Mouse (Mus musculus) cerebellum, postnatal 4 days (tissue): ENCODE measurements around the gene Agmat.
"Not testable (repeated sequence)": the region's sequence is repeated elsewhere in the genome, so short reads cannot be mapped to it uniquely, and the experiment has no call there.

Experiments
- DNase-seq, 2 experiments: peaks; one replicate each; pipeline ENCODE4 v3.0.0; 2022; ENCODE audit warnings: low spot score in 2 of 2, mixed read lengths in 1 of 2

Agmat gene

DNA sequence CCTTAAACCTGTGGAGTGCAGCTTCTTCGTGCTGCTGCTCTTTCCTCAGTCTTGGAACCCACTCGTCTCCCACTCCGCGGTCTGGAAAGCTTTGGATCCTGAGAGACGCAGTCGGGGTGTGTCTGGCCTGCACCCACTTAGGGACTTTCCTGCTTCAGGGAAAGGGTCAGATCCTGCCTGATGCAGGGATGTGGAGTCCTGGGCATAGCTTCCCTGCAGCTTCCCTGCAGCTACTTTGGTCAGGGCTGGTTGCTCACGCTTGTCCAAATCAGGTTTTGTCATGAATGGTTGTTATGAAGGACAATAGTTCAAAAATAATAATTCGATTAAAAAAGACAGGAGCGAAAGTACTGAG, 11.3 kb upstream of the Agmat start:
- DNase-seq = no peak

- no peak for DNase-seq
These were observed 9.6 kb upstream of the Agmat start for GRCm38 (mm10) chr4:141736856-141737255.

GRCm38 (mm10) chr4:141738015-141738414, 8.5 kb upstream of the Agmat start:
- DNase-seq = no peak

DNA sequence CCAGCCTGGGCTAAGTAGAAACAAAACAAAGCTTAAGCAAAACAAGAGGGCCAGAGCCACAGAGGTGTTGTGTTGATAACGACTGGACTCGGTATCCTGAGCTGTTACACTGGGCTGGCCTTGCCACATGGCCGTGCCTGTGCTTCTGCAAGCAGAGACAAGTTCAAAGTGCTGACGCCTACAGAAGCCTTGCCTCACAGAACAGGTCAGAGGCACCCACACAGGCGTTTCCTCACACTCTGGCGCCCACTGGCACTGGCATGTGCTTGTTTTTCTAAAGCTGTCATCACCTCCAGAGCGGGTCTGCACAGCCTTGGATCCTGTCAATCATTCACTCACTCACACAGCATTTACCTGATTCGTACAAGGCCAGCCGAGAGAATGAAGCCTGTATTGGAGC, 4.6 kb upstream of the Agmat start:
- no peak for DNase-seq

- DNase-seq = no peak
These were observed 4.1 kb upstream of the Agmat start for GRCm38 (mm10) chr4:141742381-141742780.

- DNase-seq = no peak
These were observed 3.1 kb downstream of the Agmat start for GRCm38 (mm10) chr4:141749557-141749956.

DNA sequence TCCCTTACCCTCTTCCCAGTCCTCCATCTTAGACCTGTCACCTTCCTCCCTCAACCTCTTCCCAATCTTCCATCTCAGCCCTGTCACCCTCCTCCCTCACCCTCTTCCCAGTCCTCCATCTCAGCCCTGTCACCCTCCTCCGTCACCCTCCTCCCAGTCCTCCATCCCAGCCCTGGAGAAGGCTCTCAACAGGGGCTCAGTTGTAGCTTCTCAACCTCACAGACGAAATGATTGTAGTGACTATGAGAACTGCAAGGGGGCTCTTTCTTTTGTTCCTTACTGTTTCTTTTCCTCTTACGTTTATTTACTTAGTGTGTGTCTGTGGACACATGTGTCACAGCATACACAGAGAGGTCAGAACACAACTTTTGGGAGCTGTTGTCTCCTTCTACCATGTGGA, 4.4 kb downstream of the Agmat start:
- DNase-seq = no peak

DNA sequence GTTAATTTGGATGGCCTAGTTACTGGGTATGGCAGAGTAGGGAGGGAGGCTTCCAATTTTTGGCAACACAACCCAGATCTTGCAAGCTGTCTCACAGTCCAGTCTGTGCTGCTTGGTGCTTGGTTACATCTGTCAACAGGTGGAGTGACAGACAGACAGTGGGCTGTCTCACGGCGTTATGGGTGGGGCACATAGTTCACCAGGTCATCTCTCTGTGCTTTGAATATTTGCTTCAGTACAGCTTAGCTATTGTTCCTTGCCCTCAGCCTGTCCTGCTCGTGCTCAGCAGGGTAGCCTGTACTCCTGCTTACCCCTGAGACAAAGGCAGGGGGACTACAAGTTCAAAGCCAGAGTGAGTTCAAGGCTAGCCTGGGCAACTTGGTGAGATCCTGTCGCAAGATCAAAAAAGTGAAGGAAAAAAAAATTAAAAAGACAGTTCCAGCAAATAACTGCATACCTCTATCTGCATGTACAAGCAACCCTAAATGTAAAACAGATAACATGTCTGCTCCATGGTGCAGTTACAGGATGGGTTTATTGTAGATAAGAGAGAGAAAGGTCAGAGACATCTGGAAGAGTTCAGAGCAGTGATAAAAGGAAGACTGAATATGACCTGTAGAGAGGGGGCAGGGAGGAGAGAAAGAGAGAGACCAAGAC, 5.1 kb downstream of the Agmat start:
- DNase-seq = no peak

- DNase-seq = no peak
These were observed 5.6 kb downstream of the Agmat start for GRCm38 (mm10) chr4:141752076-141752421.

- no peak for DNase-seq
These were observed 9.0 kb downstream of the Agmat start for GRCm38 (mm10) chr4:141755375-141755930.

DNA sequence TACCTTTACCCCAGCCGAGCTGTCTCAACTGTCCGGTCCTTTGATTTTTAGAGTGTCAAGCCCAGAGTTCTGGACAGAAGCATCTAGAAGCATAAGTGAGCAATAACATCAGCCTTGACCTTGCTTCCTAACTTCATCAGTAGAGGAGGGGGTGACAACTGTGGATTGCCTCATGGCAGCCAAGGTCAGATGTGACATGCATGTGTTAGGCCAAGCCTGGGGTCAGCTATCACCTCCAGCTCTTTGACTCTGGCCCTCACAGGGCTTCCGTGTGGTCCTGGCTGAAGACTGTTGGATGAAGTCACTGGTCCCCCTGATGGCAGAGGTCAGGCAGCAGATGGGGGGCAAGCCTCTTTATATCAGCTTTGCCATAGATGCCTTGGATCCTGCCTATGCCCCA, 10.7 kb downstream of the Agmat start:
- DNase-seq = no peak

- DNase-seq = no peak
These were observed 12.5 kb downstream of the Agmat start for GRCm38 (mm10) chr4:141758874-141759542.

GRCm38 (mm10) chr4:141760942-141761341, 14.5 kb downstream of the Agmat start:
- DNase-seq = no peak

- no peak for DNase-seq
These were observed 15.7 kb downstream of the Agmat start for GRCm38 (mm10) chr4:141762102-141762598.

DNA sequence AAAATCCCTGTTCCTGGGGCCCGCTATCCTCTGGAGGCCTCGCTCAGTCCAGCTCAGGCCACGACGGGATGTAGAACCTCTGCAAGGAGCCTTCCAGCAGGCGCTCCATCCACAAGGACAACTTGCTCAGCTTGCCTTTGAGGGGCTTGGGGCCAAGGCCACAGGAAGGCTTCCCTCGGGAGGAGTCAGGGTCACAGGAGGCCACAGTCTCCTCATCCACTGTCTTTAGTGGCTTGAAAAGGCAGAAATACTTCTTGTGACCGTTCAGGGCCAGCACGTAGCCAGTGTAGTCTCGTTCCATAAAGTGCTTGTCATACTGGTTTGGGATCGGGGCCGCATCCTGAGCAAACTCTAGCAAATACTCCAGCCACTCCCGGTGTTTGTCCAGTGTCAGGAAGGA, 17.0 kb downstream of the Agmat start:
- DNase-seq = no peak

GRCm38 (mm10) chr4:141765008-141765407, 18.5 kb downstream of the Agmat start:
- DNase-seq = no peak

GRCm38 (mm10) chr4:141766316-141766667, 19.8 kb downstream of the Agmat start:
- DNase-seq = no peak

DNA sequence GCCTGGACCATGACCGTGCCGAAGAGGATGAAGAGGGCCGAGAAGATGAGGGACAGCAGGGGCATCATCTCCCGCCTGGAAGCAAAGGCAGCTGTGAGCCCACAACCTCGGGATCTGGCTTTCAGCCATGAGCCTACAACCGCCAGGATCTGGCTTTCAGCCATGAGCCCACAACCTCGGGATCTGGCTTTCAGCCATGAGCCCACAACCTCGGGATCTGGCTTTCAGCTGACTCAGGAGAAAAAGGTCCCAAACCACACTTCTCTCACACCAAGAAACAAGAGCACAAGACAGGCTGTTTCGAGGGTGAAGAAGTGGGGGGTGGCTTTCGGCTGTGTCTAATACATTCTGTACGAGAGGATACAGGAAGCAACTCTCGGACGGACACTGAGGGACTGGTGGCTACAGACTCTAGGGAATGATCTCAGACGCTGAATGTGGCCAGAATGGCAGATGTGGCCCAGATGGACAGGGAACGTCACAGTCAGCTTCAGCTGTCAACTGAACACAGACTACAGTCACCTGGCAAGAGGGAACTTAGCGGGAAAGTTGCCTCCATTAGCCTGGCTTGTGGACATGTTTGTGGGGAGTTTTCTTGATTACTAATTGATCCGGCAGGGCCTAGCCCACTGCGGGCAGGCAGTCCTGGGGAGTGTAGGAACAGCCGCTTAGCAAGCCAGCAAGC, 20.3 kb downstream of the Agmat start:
- peak; percentile 36 to 79 for DNase-seq

GRCm38 (mm10) chr4:141767353-141768036, 21.0 kb downstream of the Agmat start:
- DNase-seq = peak in 1 of 2 experiments; percentile 43

DNA sequence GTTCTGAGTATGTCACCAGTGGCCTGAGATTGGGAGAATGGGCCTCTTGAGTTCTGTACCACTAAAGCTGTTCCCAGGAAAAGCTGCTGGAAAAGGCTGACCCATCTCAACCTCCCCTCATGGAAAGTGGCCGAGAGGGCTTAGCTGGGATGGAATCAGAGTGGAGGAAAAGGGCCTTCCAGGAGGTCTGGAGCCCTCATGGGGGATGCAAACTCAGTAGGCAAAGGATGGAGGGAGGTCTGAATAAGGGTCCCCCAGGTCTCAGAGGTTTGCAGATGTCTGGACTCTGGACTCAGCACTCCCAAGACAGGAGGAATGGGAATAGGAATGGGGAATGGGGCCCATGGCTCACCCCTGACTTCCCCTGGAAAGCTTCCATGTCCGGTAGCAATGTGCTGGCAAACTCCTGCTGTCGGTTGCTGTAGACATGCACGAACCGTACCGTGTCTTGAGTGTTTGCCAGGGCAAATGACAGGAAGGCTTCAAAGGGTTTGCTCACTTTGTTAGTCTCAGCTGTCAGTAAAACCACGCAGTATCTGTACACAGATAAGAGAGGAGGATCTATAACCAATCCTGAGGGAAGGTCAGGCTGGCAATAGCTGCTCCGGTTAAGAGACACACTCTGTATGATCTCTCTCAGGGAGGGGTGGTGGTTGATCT, 23.2 kb downstream of the Agmat start:
- DNase-seq = no peak

GRCm38 (mm10) chr4:141771823-141772222, 25.4 kb downstream of the Agmat start:
- no peak for DNase-seq

DNA sequence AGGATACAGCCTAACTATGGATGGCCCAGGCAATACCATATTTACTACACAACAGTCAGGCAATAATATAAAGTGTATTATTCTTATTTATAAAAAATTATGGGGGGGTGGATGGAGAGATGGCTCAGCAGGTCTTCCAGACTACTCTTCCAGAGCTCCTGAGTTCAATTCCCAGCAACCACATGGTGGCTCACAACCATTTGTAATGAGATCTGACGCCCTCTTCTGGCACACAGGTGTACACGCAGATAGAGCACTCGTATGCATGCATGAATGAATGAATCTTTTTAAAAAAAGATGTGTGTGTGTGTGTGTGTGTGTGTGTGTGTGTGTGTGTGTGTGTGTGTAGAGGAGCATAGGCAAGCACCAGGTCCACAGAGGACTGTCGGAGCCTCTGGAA, 26.5 kb downstream of the Agmat start:
- not testable (repeated sequence) for DNase-seq
